Mouse (Mus musculus): ENCODE measurements at regions not wholly inside any gene's neighbourhood (a gene's known extent, or its start where the extent isn't known, plus 50 kb on each side); places are given as distances from the start of the nearest gene placed in this dataset.

DNA sequence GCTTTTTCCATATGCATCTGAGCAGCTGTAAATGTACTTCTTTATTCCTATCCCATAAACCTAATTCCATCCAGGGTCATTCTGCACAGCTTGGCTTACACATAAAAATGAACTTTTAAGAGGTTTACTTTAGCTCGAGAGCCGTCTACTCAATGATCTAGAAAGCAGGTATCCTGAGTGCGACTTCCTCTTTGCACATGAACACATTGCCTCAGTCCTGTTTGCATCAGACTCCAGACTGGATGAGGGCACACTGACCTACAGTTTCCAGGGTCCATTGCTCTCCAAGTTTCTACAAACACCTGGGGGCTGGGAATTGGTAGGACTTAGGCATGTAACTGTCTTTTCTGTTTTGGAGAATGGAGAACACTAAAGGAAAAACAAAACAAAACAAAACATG, 2310.5 kb downstream of the 4930444P10Rik start:
- no peak for ATAC-seq (replicated peaks; ENCODE audit: low FRiP score)
- Histone ChIP-seq H3K27ac (ENCODE audit: low read depth, low read length) (no peak overlapping the region), H3K4me3 (ENCODE audit: low read depth, low read length) (no peak overlapping the region), H3K9me3 (ENCODE audit: control insufficient read depth, low read length) (no peaks in the 10 kb centered on the region), H3K4me2 (no peak overlapping the region), H3K9ac (ENCODE audit: low read depth, low read length) (no peak overlapping the region), H3K4me1 (replicated peaks; ENCODE audit: control insufficient read depth, insufficient read depth, low read length) (no peaks in the 10 kb centered on the region), H3K36me3 (ENCODE audit: control insufficient read depth, insufficient read depth, low read length) (no peaks in the 10 kb centered on the region), H3K27me3 (replicated peaks; ENCODE audit: control insufficient read depth, insufficient read depth, low read length) (no peaks in the 10 kb centered on the region)
- WGBS, result 68% methylated on average over 3 of the region's 3 CpGs
- DNase-seq (ENCODE audit: low spot score), result no peak

- 38% methylated on average over 2 of the region's 2 CpGs for WGBS
These were observed 2321.0 kb downstream of the 4930444P10Rik start for GRCm38 (mm10) chr1:13772106-13772505.

GRCm38 (mm10) chr1:13771014-13771463, 2322.1 kb downstream of the 4930444P10Rik start:
- 0 out of 2 replicates have a peak overlapping the region, but pooled peaks have one; percentile 14 for H3K4me2 ChIP-seq
- DNase-seq (ENCODE audit: low spot score), result no peak

More at GRCm38 (mm10) chr1:13772106-13772505, 2321.0 kb downstream of the 4930444P10Rik start:
- no peaks in the 10 kb centered on the region for H3K4me1 ChIP-seq (replicated peaks; ENCODE audit: control insufficient read depth, insufficient read depth, low read length)
- no peak overlapping the region for H3K27ac ChIP-seq (ENCODE audit: low read depth, low read length)
- no peak overlapping the region for H3K4me3 ChIP-seq (ENCODE audit: low read depth, low read length)
- H3K36me3 ChIP-seq (ENCODE audit: control insufficient read depth, insufficient read depth, low read length), result no peaks in the 10 kb centered on the region
- ATAC-seq (replicated peaks; ENCODE audit: low FRiP score) (no peak), DNase-seq (ENCODE audit: low spot score) (no peak)
- H3K27me3 ChIP-seq (replicated peaks; ENCODE audit: control insufficient read depth, insufficient read depth, low read length), result no peaks in the 10 kb centered on the region
- H3K9ac ChIP-seq (ENCODE audit: low read depth, low read length), result no peak overlapping the region
- H3K4me2 ChIP-seq, result no peak overlapping the region
- no peaks in the 10 kb centered on the region for H3K9me3 ChIP-seq (ENCODE audit: control insufficient read depth, low read length)

DNA sequence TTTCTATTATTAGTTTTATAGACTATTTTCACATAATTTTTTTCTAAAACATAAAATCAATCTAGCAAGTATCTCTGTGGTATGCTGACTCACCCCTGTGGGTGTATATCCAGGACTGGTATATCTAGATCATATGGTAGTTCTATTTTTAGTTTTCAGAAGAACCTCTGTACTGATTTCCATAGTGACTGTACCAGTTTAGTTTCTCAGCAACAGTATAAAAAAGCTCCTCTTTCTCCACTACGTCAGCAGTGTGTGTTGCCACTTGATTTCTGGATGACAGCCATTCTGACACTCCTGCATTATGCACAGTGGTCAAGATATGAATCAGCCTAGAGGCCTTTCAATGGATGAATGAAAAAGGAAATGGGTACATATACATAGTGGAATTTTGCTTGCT, 2338.6 kb downstream of the A830018L16Rik start:
- H3K27ac ChIP-seq (ENCODE audit: low read depth, low read length), result no peak overlapping the region
- H3K36me3 ChIP-seq (ENCODE audit: control insufficient read depth, insufficient read depth, low read length), result no peaks in the 10 kb centered on the region
- no peaks in the 10 kb centered on the region for H3K4me1 ChIP-seq (replicated peaks; ENCODE audit: control insufficient read depth, insufficient read depth, low read length)
- H3K9me3 ChIP-seq (ENCODE audit: control insufficient read depth, low read length), result no peaks in the 10 kb centered on the region
- no peak overlapping the region for H3K4me3 ChIP-seq (ENCODE audit: low read depth, low read length)
- DNase-seq (ENCODE audit: low spot score) (no peak), ATAC-seq (replicated peaks; ENCODE audit: low FRiP score) (no peak)
- H3K9ac ChIP-seq (ENCODE audit: low read depth, low read length), result no peak overlapping the region
- H3K4me2 ChIP-seq, result no peak overlapping the region
- 76% methylated on average over 1 of the region's 1 CpGs for WGBS
- no peaks in the 10 kb centered on the region for H3K27me3 ChIP-seq (replicated peaks; ENCODE audit: control insufficient read depth, insufficient read depth, low read length)

More at GRCm38 (mm10) chr1:13771014-13771463, 2322.1 kb downstream of the 4930444P10Rik start:
- no peak overlapping the region for H3K9ac ChIP-seq (ENCODE audit: low read depth, low read length)
- H3K27me3 ChIP-seq (replicated peaks; ENCODE audit: control insufficient read depth, insufficient read depth, low read length), result no peaks in the 10 kb centered on the region
- H3K9me3 ChIP-seq (ENCODE audit: control insufficient read depth, low read length), result no peaks in the 10 kb centered on the region
- no peak overlapping the region for H3K4me3 ChIP-seq (ENCODE audit: low read depth, low read length)
- no peak overlapping the region for H3K27ac ChIP-seq (ENCODE audit: low read depth, low read length)
- WGBS, result 47% methylated on average over 10 of the region's 10 CpGs
- H3K4me1 ChIP-seq (replicated peaks; ENCODE audit: control insufficient read depth, insufficient read depth, low read length), result no peaks in the 10 kb centered on the region
- H3K36me3 ChIP-seq (ENCODE audit: control insufficient read depth, insufficient read depth, low read length), result no peaks in the 10 kb centered on the region
- peak; percentile 41; the same call in 1 of the 2 replicates for ATAC-seq (replicated peaks; ENCODE audit: low FRiP score)

GRCm38 (mm10) chr1:13751381-13751780, 2337.5 kb downstream of the A830018L16Rik start:
- H3K4me1 ChIP-seq (replicated peaks; ENCODE audit: control insufficient read depth, insufficient read depth, low read length), result no peaks in the 10 kb centered on the region
- no peak overlapping the region for H3K27ac ChIP-seq (ENCODE audit: low read depth, low read length)
- H3K27me3 ChIP-seq (replicated peaks; ENCODE audit: control insufficient read depth, insufficient read depth, low read length), result no peaks in the 10 kb centered on the region
- no peak for DNase-seq (ENCODE audit: low spot score)
- H3K36me3 ChIP-seq (ENCODE audit: control insufficient read depth, insufficient read depth, low read length), result no peaks in the 10 kb centered on the region
- H3K9ac ChIP-seq (ENCODE audit: low read depth, low read length), result no peak overlapping the region
- 62% methylated on average over 1 of the region's 1 CpGs for WGBS
- H3K4me2 ChIP-seq, result no peak overlapping the region
- no peak for ATAC-seq (replicated peaks; ENCODE audit: low FRiP score)
- no peaks in the 10 kb centered on the region for H3K9me3 ChIP-seq (ENCODE audit: control insufficient read depth, low read length)
- H3K4me3 ChIP-seq (ENCODE audit: low read depth, low read length), result no peak overlapping the region

Measured in liver, embryonic 11.5 days (tissue).